Mouse (Mus musculus): ENCODE data around the gene Nfx1. TPM values are rescaled to one million over a fixed set of nuclear protein-coding genes. Genes with fewer than 3 reads are reported as not detected.

Nfx1 gene
- polyA plus RNA-seq, 1 experiment from 2014 or later: 74.7 TPM

Other genes with a start within 250 kb of the Nfx1 start
- gene Dnaja1, start 248.8 kb upstream of the Nfx1 start, polyA plus RNA-seq (2015; fragmentation: Nextera tagmentation; extraction: Ambion mirVana): 335 and 379 TPM in 2 replicates
- gene Smu1, start 213.0 kb upstream of the Nfx1 start, polyA plus RNA-seq (2015; fragmentation: Nextera tagmentation; extraction: Ambion mirVana): 147 and 149 TPM in 2 replicates
- gene B4galt1, start 116.9 kb upstream of the Nfx1 start, polyA plus RNA-seq (2015; fragmentation: Nextera tagmentation; extraction: Ambion mirVana): 30.2 and 33.2 TPM in 2 replicates
- gene Spink4, start 50.9 kb upstream of the Nfx1 start, polyA plus RNA-seq (2015; fragmentation: Nextera tagmentation; extraction: Ambion mirVana): 309 and 393 TPM in 2 replicates
- gene Bag1, start 22.6 kb upstream of the Nfx1 start, polyA plus RNA-seq (2015; fragmentation: Nextera tagmentation; extraction: Ambion mirVana): 172 and 190 TPM in 2 replicates
- 100 and 110 TPM in 2 replicates for gene Chmp5, start 22.5 kb upstream of the Nfx1 start, polyA plus RNA-seq (2015; fragmentation: Nextera tagmentation; extraction: Ambion mirVana)
- gene Aqp7, start 77.2 kb downstream of the Nfx1 start, polyA plus RNA-seq (2015; fragmentation: Nextera tagmentation; extraction: Ambion mirVana): 0.35 and 0.62 TPM in 2 replicates
- gene Aqp3, start 127.3 kb downstream of the Nfx1 start, polyA plus RNA-seq (2015; fragmentation: Nextera tagmentation; extraction: Ambion mirVana): 2.3 and 2.8 TPM in 2 replicates
- gene Nol6, start 153.5 kb downstream of the Nfx1 start, polyA plus RNA-seq (2015; fragmentation: Nextera tagmentation; extraction: Ambion mirVana): 21.7 and 21.8 TPM in 2 replicates
- 64.5 and 68.6 TPM in 2 replicates for gene Ube2r2, start 164.8 kb downstream of the Nfx1 start, polyA plus RNA-seq (2015; fragmentation: Nextera tagmentation; extraction: Ambion mirVana)

Measured in intestine, embryonic 15.5 days (tissue).